Mouse (Mus musculus) stomach, embryonic 14.5 days (tissue): ENCODE measurements around the gene Gstm1. TPM values are rescaled to one million over a fixed set of nuclear protein-coding genes. Genes with fewer than 3 reads are reported as not detected.

ENCODE experiments used
- ATAC-seq: fragments of 200-750 bp; cut with Nextera tagmentation; 2 replicates; pipeline ENCODE4 v1.8.0; 2017; ENCODE audit warnings: low read depth, moderate TSS enrichment; ENCODE audit not compliant: insufficient number of reproducible peaks, insufficient read depth, low FRiP score
- H3K27ac ChIP-seq: fragments of 300-500 bp; sonication (generic); 2 replicates; pipeline ENCODE4 v1.5.1; 2014; ENCODE audit warnings: mild to moderate bottlenecking, low read length, moderate library complexity, mixed read lengths
- H3K27me3 ChIP-seq: fragments of 300-500 bp; sonication (generic); 2 replicates; pipeline ENCODE4 v1.6.1; 2014; ENCODE audit warnings: low read length, control low read depth, mixed read lengths; ENCODE audit not compliant: control insufficient read depth, insufficient read depth
- H3K36me3 ChIP-seq: fragments of 300-500 bp; sonication (generic); 2 replicates; pipeline ENCODE4 v1.6.1; 2014; ENCODE audit warnings: mild to moderate bottlenecking, control low read depth, low read length, moderate library complexity, mixed read lengths; ENCODE audit not compliant: control insufficient read depth, insufficient read depth
- H3K4me1 ChIP-seq: fragments of 300-500 bp; sonication (generic); 2 replicates; pipeline ENCODE4 v1.6.1; 2014; ENCODE audit warnings: low read length, control low read depth, mixed read lengths; ENCODE audit not compliant: control insufficient read depth, insufficient read depth
- H3K4me2 ChIP-seq: fragments of 300-500 bp; sonication (generic); replicated peaks from 2 replicates; pipeline ENCODE4 v1.6.1; 2014; ENCODE audit warnings: low read depth, low read length, control low read depth
- H3K4me3 ChIP-seq: fragments of 300-500 bp; sonication (generic); 2 replicates; pipeline ENCODE4 v1.5.1; 2014; ENCODE audit warnings: low read depth, low read length, control low read depth
- H3K9ac ChIP-seq: fragments of 300-500 bp; sonication (generic); replicated peaks from 2 replicates; pipeline ENCODE4 v1.6.1; 2014; ENCODE audit warnings: low read depth, mild to moderate bottlenecking, control low read depth, low read length, moderate library complexity, mixed read lengths
- H3K9me3 ChIP-seq: fragments of 300-500 bp; sonication (generic); 2 replicates; pipeline ENCODE4 v1.6.1; 2016; ENCODE audit warnings: low read depth, low read length, control low read depth; ENCODE audit not compliant: control insufficient read depth
- whole genome bisulfite sequencing: fragments of 180-500 bp; shearing (Covaris S2); extraction: QIAGEN DNeasy Blood & Tissue Kit; methylation state at CpG from one replicate; pipeline ENCODE4 v1.1.7; 2014; 5-methylcytosine and 5-hydroxymethylcytosine counted together
- polyA plus RNA-seq: library from polyadenylated mRNA; unstranded; fragments of >200 nt; fragmentation: Nextera tagmentation; extraction: Ambion mirVana; gene quantifications from 2 replicates; pipeline ENCODE4 v1.2.1, GENCODE M21; 2014

Gstm1 gene
- polyA plus RNA-seq, 1 experiment from 2014 or later, result 324 TPM

- H3K9ac ChIP-seq, result no peak overlapping the region
- no peaks in the 10 kb centered on the region for H3K9me3 ChIP-seq
- no peak overlapping the region for H3K27ac ChIP-seq
- WGBS, result 77% methylated on average over 2 of the region's 2 CpGs
- ATAC-seq, result no peak
- no peak overlapping the region for H3K4me2 ChIP-seq
- no peak overlapping the region for H3K4me3 ChIP-seq
- no peaks in the 10 kb centered on the region for H3K4me1 ChIP-seq
- H3K36me3 ChIP-seq, result no peaks in the 10 kb centered on the region
- no peaks in the 10 kb centered on the region for H3K27me3 ChIP-seq
These were observed 29.3 kb upstream of the Gstm1 start for GRCm38 (mm10) chr3:108046944-108047655.

- Histone ChIP-seq H3K36me3 (no peaks in the 10 kb centered on the region), H3K4me2 (peak within 1 kb of the TSS; percentile 73), H3K27me3 (no peaks in the 10 kb centered on the region), H3K9me3 (no peaks in the 10 kb centered on the region), H3K4me1 (no peaks in the 10 kb centered on the region), H3K9ac (no peak within 1 kb of the TSS; the same call in 1 of the 2 replicates), H3K27ac (peak within 1 kb of the TSS; percentile 66; the same call in 1 of the 2 replicates), H3K4me3 (peak within 1 kb of the TSS; percentile 52)
- peak; percentile 93 for ATAC-seq
- 4% methylated on average over 29 of the region's 29 CpGs for WGBS
These were observed 26.8 kb upstream of the Gstm1 start, which contains the start of gene Gstm4 for GRCm38 (mm10) chr3:108044394-108045140. Gene Gstm4 (minus strand): TSS chr3:108044894.

- 48% methylated on average over 5 of the region's 5 CpGs for WGBS
- no peak for ATAC-seq
- H3K27ac ChIP-seq, result no peak overlapping the region
- H3K27me3 ChIP-seq, result no peaks in the 10 kb centered on the region
- no peak overlapping the region for H3K9ac ChIP-seq
- no peak overlapping the region for H3K4me2 ChIP-seq
- no peaks in the 10 kb centered on the region for H3K36me3 ChIP-seq
- H3K9me3 ChIP-seq, result no peaks in the 10 kb centered on the region
- H3K4me1 ChIP-seq, result no peaks in the 10 kb centered on the region
- no peak overlapping the region for H3K4me3 ChIP-seq
These were observed 15.4 kb upstream of the Gstm1 start for GRCm38 (mm10) chr3:108033156-108033555.

GRCm38 (mm10) chr3:108032113-108032512 is 14.3 kb upstream of the Gstm1 start:
- H3K4me2 ChIP-seq, result no peak overlapping the region
- H3K9me3 ChIP-seq, result no peaks in the 10 kb centered on the region
- H3K9ac ChIP-seq, result no peak overlapping the region
- no peak overlapping the region for H3K4me3 ChIP-seq
- H3K27ac ChIP-seq, result no peak overlapping the region
- no peaks in the 10 kb centered on the region for H3K4me1 ChIP-seq
- ATAC-seq, result no peak
- H3K27me3 ChIP-seq, result no peaks in the 10 kb centered on the region
- no peaks in the 10 kb centered on the region for H3K36me3 ChIP-seq

GRCm38 (mm10) chr3:108028641-108029365 is 11.0 kb upstream of the Gstm1 start:
- no peaks in the 10 kb centered on the region for H3K27me3 ChIP-seq
- no peak overlapping the region for H3K4me2 ChIP-seq
- no peak overlapping the region for H3K4me3 ChIP-seq
- no peak for ATAC-seq
- no peak overlapping the region for H3K9ac ChIP-seq
- H3K4me1 ChIP-seq, result no peaks in the 10 kb centered on the region
- no peak overlapping the region for H3K27ac ChIP-seq
- no peaks in the 10 kb centered on the region for H3K36me3 ChIP-seq
- H3K9me3 ChIP-seq, result no peaks in the 10 kb centered on the region
- WGBS, result 83% methylated on average over 4 of the region's 4 CpGs

GRCm38 (mm10) chr3:108026597-108026996 is 8.8 kb upstream of the Gstm1 start:
- Histone ChIP-seq H3K4me2 (no peak overlapping the region), H3K27me3 (no peaks in the 10 kb centered on the region), H3K9ac (no peak overlapping the region), H3K4me3 (no peak overlapping the region), H3K36me3 (no peaks in the 10 kb centered on the region), H3K27ac (no peak overlapping the region), H3K4me1 (no peaks in the 10 kb centered on the region), H3K9me3 (no peaks in the 10 kb centered on the region)
- ATAC-seq, result peak; percentile 54
- WGBS, result 73% methylated on average over 1 of the region's 1 CpGs

GRCm38 (mm10) chr3:108026049-108026448 is 8.3 kb upstream of the Gstm1 start:
- Histone ChIP-seq H3K4me1 (no peaks in the 10 kb centered on the region), H3K9me3 (no peaks in the 10 kb centered on the region), H3K36me3 (no peaks in the 10 kb centered on the region), H3K4me2 (no peak overlapping the region), H3K27me3 (no peaks in the 10 kb centered on the region), H3K4me3 (no peak overlapping the region), H3K27ac (peak overlapping the region; percentile 3; the same call in 1 of the 2 replicates), H3K9ac (no peak overlapping the region)
- 68% methylated on average over 5 of the region's 5 CpGs for WGBS
- ATAC-seq, result no peak

GRCm38 (mm10) chr3:108025318-108025717 is 7.5 kb upstream of the Gstm1 start:
- H3K9ac ChIP-seq, result no peak overlapping the region
- H3K9me3 ChIP-seq, result no peaks in the 10 kb centered on the region
- no peaks in the 10 kb centered on the region for H3K4me1 ChIP-seq
- ATAC-seq, result no peak
- H3K27me3 ChIP-seq, result no peaks in the 10 kb centered on the region
- H3K4me3 ChIP-seq, result no peak overlapping the region
- 45% methylated on average over 4 of the region's 4 CpGs for WGBS
- no peaks in the 10 kb centered on the region for H3K36me3 ChIP-seq
- no peak overlapping the region for H3K4me2 ChIP-seq
- H3K27ac ChIP-seq, result peak overlapping the region; percentile 61; the same call in 1 of the 2 replicates
